Mouse (Mus musculus) spleen, postnatal 14 days (tissue): ENCODE measurements around the gene Ggcx.
"Not testable (repeated sequence)": the region's sequence is repeated elsewhere in the genome, so short reads cannot be mapped to it uniquely, and the experiment has no call there.

Experiments used
- DNase-seq, 2 experiments: peaks; one replicate each; pipeline ENCODE4 v3.0.0; 2021 to 2022; ENCODE audit warnings: low spot score in 2 of 2

Ggcx gene

DNA sequence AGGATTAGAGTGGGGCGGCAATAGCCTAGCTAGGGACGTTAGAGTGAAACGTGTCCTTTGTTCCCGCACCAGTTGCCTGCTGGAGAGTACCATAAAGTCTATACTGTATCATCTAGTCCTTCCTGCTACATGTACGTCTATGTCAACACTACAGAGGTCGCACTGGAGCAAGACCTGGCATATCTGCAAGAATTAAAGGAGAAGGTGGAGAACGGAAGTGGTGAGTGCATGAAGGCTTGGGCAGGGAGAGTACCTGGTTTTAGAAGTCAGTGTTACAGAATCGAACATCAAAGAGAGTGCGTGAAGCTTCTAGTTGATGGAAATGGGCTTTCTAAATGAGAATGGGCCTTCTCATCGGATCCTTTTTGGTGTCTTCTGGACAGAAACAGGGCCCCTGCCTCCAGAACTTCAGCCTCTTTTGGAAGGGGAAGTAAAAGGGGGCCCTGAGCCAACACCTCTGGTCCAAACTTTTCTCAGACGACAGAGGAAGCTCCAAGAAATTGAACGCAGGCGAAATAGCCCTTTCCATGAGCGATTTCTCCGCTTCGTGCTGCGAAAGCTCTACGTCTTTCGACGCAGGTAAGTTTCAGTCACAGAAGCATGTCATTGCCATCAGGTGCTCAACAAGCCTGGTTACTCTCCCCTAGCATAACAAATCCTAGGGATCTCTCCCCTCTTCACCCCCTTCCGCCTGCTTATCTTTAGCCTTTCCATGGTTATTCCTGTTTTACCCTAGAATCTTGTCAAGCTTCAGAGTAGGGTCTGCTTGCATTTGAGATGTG, 15.1 kb downstream of the Ggcx start:
- no peak for DNase-seq

DNA sequence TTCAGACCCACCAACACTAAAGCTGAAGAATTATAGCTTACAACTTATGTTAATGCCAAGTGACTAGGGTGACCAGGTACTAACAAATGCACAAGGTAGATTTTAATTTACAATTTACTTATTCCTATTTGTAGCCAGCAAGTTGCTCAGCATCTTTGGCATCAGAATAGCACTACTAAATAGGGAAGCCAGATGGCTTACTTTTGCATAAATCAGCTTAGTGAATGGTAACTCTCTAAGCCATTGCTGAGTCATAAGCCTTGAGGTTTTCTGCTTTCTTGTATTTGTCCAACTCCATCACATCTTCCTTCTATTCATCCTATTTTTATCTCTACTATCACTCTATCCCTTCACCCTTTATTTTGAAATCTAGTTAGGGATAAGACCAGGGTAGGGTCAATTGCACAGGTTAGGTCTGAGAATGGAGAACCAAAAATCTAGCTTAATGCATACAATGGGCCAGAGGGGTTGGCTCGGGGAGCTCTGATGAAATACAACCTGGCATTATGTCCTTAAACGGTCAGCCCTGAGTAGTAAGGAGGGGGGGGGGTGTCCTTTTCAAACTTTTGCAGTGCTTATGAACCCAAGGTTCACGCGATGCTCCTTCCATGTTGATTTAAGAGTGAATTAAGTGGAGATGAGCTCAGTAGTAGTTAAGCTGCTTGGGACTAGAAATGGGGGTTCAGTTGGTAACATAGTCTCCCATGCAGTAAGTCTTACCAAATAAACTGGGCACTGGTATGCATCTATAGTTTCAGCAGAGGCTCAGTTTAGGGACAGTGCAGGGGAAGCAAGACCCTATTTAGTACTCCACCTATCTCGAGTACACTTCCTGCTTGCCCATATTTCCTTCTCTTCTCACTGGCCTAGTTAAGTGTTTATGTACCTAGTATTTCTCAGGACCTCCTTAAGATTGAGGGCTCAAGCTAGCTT, 17.1 kb downstream of the Ggcx start:
- no peak for DNase-seq

DNA sequence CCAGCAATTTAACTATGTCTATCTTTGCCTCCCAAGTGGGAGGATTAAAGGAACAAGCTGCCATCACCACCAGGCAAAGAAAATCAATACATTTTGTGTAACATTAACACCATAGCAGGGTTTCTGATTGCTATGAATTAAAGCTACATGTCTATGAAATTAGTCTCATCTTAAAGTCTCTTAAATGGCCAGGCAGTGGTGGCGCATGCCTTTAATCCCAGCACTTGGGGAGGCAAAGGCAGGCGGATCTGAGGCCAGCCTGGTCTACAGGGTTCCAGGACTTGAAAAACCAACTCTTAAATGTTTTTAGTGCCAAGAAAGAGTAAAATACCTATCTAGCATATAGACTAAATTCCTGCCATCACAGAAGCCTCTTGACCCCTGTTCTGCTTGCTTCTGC, 18.0 kb downstream of the Ggcx start:
- no peak for DNase-seq

DNA sequence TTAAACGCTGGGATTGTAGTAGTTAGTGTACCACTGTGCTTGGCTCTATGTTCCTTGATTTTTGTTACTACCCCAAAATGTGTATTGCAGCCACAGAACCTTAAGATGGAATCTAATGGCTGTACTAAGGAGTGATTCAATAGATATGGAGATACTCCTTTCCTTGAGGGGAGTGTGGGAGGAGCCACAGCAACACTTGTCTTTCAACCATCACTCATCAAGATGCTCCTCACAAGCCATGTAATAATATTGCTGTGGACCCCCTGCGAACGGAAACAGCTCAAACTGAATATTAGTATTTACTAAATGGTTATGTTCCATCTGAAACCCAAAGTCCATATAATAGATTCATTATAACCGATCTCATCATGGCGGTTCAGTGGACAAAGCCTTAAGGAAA, 24.1 kb downstream of the Ggcx start:
- DNase-seq: no peak

DNA sequence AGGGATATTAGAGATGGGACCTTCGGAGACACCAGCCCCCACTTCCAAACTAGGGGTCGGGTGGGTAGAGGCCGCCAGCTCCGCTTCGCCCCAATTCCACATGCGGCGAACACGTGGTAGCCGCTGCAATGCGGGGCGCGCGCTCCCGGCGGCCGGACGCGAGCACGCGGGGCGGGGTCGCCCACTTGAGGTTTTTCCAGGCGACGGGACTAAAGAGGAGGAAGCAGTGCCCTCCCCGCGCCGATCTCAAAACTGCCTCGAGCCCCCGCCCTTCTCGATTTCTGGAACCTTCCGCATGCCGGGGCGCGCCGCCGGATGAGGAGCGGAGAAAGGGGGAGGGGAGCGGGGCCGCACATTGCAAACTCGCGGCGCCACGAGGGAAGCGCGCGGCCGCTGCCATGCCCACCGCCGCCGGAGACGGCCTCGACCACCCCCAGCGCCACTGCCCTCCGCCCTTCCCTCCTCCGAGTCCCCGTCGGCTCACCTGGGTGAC, 24.8 kb downstream of the Ggcx start:
- DNase-seq: peak; percentile 71 to 76

DNA sequence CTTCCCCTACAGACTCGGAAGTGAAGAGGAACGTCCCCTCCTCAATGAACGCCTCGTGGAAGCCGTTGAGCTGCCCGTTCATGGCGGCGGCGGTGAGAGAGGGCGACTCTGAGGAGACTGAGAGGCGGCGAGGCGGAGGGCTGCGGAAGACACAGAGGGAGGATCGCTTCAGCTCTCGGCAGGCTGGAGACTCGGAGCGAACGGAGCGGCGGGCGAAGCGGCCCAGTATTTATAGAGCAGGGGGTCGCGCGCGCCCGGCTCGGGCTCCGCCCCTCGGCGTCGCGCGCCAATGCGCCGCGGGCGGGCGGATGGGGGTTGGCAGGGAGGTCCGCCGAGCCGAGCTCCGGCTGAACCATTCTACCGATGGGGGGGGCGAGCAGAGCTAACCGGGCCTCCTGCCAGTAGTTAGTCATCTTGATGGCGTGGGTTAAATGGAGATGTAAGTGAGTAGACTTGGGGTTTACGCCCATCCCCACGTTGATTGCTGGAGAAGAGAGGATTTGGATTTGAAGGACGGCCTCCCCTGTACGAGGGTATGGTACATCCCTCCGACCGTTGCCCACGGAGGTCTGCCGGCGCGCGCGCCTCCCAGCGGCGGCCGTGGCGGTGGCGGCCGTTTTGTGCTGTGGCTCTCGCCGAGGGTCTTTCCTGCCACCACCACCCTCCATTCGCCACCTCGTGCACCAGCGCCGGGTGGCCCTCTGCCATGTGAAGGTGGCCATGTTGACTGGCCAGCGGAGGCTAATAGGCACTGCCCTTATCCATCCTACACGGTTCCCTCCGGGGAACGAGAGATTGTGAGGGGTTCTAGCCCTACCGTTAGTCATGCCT, 25.5 kb downstream of the Ggcx start, which contains the start of gene Mat2a:
Gene Mat2a (minus strand): TSS at position 204 of the 831 bp plus-strand sequence.
- DNase-seq: peak; percentile 87 to 92

DNA sequence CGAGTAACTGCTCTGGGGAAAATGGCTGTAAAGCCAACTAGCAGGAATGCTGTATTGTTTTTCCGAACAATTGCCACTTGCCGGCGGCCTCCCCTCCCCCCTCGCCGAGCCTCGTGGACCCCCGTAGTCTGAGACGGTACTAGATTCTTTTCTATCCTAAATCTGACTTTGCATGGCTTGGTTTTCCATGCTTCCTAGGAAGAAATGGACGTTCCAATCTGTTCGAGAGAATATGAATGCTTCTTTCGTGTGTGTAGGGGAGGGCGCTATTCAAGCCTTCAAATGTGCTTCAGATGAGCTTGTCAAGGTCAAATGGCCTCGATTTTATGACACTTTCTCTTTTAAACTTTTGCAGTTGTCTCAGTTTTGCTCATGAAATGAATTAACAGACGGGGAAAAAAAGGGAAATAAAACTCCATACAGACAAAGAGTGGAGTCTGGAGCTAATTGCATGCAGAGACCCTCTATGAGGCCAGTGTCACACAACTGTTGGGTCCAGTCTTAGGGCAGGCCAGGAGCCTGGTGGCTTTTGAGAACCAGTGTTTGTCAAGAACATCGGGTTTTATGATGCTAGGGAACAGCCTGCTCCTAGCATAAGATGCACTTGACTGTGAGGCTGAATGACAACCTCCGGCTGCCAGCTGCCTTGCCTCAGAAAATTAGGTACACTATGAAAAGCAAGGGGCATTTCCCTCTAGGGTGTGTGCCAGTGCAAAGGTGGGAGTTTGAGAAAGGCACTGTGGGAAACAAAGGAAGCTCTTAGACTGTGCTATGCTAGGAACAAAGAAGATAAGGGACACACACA, 26.3 kb downstream of the Ggcx start:
- DNase-seq: peak in 1 of 2 experiments; percentile 12

DNA sequence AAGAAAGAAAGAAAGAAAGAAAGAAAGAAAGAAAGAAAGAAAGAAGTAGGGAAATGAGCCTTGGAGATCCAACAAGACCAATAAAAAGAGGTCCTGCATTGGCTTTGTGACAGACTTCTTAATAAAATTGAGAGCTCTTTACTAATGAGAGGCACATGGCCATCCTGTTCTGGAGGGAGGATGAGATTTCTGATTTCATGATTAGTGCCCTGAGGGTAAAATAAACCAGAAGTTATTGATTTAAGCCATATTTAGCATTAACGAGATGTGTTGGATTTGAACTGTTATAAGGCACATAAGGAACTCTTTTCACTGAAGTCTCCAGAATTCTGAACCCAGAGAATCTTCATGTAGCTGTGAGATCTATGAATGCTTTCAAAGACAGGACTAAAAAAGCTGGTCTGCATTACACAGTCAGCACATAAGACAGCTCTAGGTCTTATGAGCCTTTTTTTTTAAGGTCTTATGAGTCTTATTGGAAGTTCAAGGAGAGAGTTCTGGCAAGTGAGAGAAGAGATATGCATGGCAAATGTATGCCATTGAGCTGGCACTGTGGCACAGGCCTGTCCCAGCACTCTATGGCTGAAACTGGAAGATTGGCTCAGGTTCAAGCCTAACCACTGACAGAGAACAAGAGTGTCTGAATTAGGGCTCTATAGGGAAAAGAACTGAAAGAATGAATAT, 29.0 kb downstream of the Ggcx start:
- no peak for DNase-seq

DNA sequence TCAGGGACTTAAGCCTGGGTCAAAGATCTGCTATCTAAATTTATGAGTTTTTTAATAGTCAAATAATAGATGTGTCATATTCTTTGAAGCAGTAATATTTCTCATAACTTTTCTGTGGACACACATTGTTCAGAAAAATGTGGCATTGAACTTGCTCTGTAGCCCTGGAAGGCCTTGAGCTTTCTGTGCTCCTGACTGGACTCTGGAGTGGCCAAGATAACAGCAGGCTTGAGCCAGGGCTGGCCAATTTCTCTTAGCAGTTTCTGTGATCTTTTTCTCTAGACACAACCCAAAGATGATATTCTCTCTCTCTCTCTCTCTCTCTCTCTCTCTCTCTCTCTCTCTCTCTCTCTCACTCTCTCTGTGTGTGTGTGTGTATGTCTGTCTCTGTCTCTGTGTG, 30.9 kb downstream of the Ggcx start:
- no peak for DNase-seq

DNA sequence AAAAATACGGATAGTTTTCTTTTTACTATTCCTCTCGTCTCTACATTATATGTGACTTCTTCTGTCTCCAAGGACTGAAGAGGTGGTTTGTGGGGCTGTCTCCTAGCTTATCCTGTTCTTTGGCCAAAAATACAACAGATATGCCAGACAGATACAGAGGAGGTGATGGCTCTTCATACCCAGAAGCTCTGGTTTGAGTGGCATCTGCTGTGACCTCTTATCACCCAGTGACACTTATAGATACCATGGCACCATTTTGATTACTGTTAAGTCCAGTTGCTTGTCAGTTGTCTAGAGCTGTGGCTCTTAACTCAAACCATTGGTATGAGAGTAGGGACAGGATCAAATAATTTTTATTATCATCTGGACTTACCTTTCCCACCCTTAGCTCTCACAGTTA, 33.4 kb downstream of the Ggcx start:
- no peak for DNase-seq

DNA sequence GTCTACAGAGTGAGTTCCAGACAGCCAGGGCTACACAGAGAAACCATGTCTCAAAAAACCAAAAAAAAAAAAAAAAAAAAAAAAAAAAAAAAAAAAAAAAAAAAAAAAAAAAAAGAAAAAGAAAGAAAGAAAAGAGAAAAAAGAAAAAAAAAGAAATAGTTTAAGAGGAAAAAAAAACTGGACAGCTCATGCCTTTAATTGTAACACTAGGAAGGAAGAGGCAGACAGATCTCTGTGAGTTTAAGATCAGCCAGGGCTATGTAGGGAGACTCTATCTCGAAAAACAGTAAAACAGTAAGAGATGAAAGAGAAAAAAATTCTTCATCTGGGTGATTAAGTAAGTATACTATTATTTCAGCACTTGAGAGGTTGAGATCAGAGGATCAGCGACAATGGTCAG, 37.7 kb downstream of the Ggcx start:
- DNase-seq: not testable (repeated sequence)

DNA sequence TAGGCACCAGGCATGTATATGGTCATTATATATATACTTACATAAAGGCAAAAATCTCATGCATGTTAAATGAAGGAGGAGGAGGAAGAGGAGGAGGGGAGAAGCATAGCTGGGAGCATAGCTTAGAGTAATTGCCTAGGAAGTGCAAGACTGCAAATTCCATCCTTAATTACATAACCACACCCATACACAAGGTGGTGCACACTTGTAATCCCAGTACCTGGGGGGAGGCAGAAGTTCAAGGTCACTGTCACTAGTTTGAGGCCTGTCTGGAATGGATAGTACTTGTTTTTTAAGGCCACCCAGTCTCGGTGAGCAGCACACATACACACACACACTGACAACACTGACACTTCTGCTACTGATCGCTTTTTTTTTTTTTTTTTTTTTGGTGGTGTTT, 38.2 kb downstream of the Ggcx start:
- DNase-seq: no peak

DNA sequence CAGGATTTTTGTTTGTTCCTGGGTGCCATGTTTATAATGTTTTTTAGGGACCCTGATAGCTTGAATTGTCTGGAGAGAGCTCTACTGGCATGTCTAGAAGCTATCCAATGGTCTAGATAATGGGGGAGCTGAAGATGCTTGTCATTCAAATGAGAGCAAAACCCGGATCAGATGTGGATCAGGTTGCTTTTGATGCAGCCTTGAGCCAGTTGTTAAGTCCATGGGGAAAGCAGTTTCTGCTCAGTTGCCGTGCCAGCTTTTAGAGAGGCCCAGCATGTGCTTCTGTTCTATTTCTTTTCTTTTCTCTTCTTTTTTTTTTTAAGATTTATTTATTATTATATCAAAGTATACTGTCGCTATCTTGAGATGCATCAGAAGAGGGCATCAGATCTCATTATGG, 39.5 kb downstream of the Ggcx start:
- DNase-seq: no peak

DNA sequence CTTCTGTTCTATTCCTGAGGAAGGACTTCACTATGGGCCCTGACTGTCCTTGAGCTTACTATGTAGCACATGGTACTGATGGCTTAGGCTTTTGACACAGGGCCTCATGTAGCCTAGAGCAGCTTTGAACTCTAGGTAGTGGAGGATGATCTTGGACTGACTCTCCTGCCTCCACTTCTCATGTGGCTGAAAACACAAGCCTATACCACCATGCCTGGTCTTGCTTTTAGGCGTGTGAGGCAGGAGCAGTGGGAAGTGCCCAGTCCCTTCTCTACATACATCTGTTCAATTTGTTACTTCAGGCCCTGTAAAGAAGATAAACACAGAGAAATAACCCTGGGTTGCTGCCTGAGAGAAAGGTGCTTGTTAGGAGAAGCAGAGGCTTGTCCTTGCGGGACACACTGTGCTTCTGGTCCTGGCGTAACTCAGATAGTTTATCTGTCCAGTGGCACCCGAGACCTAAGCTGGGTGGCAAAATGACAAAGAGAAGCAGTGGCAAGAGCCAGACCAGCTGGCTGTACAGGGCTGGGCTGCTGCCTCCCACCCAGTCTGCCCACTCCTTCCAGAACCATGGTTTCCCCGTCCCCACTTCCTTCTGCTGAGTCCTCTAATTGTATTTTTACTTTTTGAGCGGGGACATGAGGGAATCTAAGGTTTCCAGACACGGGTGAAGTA, 40.1 kb downstream of the Ggcx start:
- DNase-seq: no peak

DNA sequence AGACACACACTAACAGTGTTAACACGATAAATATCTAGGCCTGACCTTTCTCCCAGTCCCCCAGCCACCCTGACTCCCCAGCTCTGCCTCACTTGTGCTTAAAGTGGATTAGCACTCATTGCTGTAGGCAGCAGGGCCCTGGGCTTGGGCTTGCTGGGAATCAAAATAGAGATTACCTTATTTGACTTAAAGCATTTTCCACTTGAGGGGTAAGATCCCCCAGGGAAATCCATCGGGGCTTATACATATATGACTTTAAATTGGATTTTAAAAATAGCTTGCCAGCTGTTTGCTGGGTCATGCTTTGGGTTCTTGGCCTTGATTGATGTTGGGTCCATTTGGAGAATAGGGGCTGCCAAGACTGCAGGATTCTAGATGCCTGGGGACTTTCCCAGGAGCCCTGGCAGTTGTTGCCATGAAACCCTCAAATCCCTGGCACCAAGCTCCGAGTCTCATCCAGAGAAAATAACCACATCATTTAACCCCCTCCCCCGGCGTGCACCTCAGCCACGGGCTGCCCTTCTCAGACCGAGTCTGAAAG, 40.8 kb downstream of the Ggcx start:
- DNase-seq: no peak

DNA sequence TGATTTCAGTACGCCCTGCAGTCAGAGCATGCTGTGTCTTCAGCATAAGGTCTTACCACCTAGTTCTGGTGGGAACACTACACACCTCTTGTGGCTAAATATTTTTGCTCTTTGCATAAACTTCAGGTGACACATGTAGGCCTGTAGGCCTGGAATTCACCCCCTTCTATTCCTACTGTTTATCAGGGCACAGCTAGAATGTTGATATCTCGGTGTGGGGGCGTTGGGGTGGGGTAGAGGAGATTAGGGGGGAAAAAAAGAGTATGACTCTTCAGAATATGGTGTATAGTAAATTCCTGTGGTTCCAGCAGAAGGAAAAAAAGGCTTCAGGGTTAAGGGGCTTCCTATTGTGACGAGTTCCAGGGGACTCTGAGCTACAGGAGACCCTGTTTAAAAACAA, 42.5 kb downstream of the Ggcx start:
- no peak for DNase-seq

DNA sequence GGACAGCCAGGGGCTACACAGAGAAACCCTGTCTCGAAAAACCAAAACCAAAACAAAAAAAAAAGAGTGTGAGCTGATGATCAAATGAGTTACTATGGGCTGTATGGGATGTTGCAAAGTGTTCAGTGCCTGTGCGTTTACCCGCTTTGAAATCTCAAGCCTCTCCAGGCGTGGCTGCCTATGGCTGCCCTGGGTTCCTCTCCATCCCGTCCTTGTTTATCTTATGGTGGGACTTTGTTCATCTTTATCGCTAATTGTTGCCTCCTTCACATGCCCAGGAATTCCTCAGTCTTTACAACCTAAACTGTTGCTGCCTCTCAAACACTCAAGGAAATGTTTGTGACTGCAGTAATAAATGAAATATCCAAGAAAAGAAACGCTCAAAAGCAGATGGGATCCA, 44.3 kb downstream of the Ggcx start:
- DNase-seq: no peak

DNA sequence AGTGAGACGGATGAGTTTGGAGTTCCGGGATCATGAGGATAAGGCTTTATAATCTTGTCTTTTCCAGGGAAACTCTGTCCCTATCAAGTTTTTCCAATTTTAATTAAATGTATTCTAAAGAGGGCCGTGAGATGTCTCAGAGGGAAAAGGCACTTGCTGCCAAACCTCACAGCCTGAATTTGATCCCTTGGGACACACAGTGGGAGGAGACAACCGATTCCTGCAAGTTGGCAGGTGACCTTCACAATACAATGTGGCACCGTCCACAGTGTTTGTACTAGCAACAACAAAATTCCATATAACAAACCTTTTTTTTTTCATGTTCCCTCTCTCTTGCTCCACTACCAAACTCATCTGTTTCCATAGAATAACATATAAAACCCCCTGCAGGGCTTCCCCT, 44.8 kb downstream of the Ggcx start:
- DNase-seq: no peak

DNA sequence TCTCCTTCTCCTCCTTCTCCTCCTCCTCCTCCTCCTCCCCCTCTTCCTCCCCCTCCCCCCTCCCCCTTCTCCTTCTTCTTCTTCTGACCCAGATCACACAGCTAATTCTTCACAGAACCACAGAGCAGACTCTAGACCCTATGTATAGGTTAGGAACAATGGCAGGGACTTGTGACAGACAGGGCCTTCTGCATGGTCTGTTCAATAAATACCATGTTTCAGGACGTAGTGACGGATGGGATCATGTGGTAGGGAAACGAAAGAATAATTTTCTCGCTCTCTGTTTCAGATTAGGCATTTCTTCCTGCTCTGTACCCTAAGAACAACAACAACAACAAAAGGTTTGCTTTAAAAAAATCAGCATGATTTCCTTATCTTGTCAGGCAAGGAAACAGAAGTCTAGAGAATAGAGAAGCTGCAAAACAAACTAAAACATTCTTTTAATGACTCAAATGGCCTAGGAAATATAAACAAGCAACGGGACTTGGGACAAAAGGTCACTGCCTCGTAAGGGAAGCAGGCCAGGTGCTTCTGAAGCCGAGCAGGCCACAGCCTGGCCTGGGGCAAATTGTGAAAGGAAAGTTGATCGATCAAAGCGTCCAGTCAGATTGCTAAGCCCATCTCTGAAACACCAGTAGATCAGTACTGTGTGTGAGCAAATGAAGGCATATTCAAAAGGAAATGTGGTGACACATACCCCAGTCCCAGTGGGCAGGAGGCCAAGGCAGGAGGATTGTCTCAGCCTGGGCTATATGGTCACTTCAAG, 46.1 kb downstream of the Ggcx start:
- DNase-seq: no peak
